Mouse (Mus musculus) cortical plate, adult 2 months (tissue): Measurements from ENCODE around the gene Amz2. TPM values are rescaled to one million over a fixed set of nuclear protein-coding genes. Genes with fewer than 3 reads are reported as not detected.
A peak's percentile ranks its signal among the peaks of the same experiment; 100 is the strongest.

Experiments used
- H3K27ac ChIP-seq: fragments of 200-500 bp; 2 replicates; pipeline ENCODE4 v1.5.1; 2012; ENCODE audit warnings: low read length, control low read depth, inconsistent platforms; ENCODE audit not compliant: insufficient read depth
- H3K4me1 ChIP-seq: fragments of 200-500 bp; 2 replicates; pipeline ENCODE4 v1.6.1; 2011; ENCODE audit warnings: low read length; ENCODE audit not compliant: control insufficient read depth, insufficient read depth
- H3K4me3 ChIP-seq: fragments of 200-500 bp; 2 replicates; pipeline ENCODE4 v1.5.1; 2011; ENCODE audit warnings: mild to moderate bottlenecking, low read length, control low read depth; ENCODE audit not compliant: insufficient read depth
- CTCF ChIP-seq: fragments of 200-500 bp; IDR thresholded peaks from 2 replicates; pipeline ENCODE4 v1.5.1; 2011; ENCODE audit warnings: mild to moderate bottlenecking, control low read depth, low read length; ENCODE audit not compliant: insufficient read depth; ENCODE audit errors: extremely low read depth
- POLR2A ChIP-seq: fragments of 200-500 bp; IDR thresholded peaks from 2 replicates; pipeline ENCODE4 v1.6.1; 2011; ENCODE audit warnings: mild to moderate bottlenecking, low read length, control low read depth; ENCODE audit not compliant: insufficient read depth; ENCODE audit errors: extremely low read depth
- polyA plus RNA-seq: library from polyadenylated mRNA; depleted of rRNA; stranded (reverse); fragments of >200 nt; gene quantifications from 2 replicates; pipeline ENCODE4 v1.2.3, GENCODE M21; 2012

Gene Amz2
- polyA plus RNA-seq, 1 experiment = 59.5 TPM

GRCm38 (mm10) chr11:109440641-109441040 is 14.9 kb downstream of the Amz2 start:
- no peaks in the 10 kb centered on the region for H3K4me1 ChIP-seq
- no peak overlapping the region for H3K27ac ChIP-seq
- peak overlapping the region; percentile 23; the same call in 1 of the 2 replicates for H3K4me3 ChIP-seq
- TF ChIP-seq CTCF (no peak), POLR2A (no peak)

- H3K27ac ChIP-seq = no peak overlapping the region
Measured at GRCm38 (mm10) chr11:109441119-109441518, 15.4 kb downstream of the Amz2 start.

GRCm38 (mm10) chr11:109442166-109442730 is 16.5 kb downstream of the Amz2 start:
- no peak overlapping the region for H3K4me3 ChIP-seq
- TF ChIP-seq POLR2A (no peak), CTCF (no peak)
- H3K4me1 ChIP-seq = no peaks in the 10 kb centered on the region
- H3K27ac ChIP-seq = no peak overlapping the region

More at GRCm38 (mm10) chr11:109441119-109441518, 15.4 kb downstream of the Amz2 start:
- no peak overlapping the region for H3K4me3 ChIP-seq
- peak; percentile 65 for TF ChIP-seq CTCF
- no peak for TF ChIP-seq POLR2A
- no peaks in the 10 kb centered on the region for H3K4me1 ChIP-seq

- Histone ChIP-seq H3K4me3 (no peak overlapping the region), H3K27ac (no peak overlapping the region), H3K4me1 (no peaks in the 10 kb centered on the region)
- TF ChIP-seq POLR2A (no peak), CTCF (no peak)
Measured at GRCm38 (mm10) chr11:109443468-109444263, 17.9 kb downstream of the Amz2 start.

- TF ChIP-seq POLR2A (no peak), CTCF (0 out of 2 replicates have a peak, but pooled peaks have one; percentile 10)
- Histone ChIP-seq H3K27ac (no peak overlapping the region), H3K4me1 (no peaks in the 10 kb centered on the region), H3K4me3 (no peak overlapping the region)
Measured at GRCm38 (mm10) chr11:109444600-109444999, 18.9 kb downstream of the Amz2 start.

GRCm38 (mm10) chr11:109445438-109446035 is 19.8 kb downstream of the Amz2 start:
- Histone ChIP-seq H3K4me3 (no peak overlapping the region), H3K27ac (no peak overlapping the region), H3K4me1 (no peaks in the 10 kb centered on the region)
- no peak for TF ChIP-seq POLR2A
- peak; percentile 78 for TF ChIP-seq CTCF

GRCm38 (mm10) chr11:109451169-109451568 is 25.4 kb downstream of the Amz2 start:
- no peaks in the 10 kb centered on the region for H3K4me1 ChIP-seq

GRCm38 (mm10) chr11:109456261-109456660 is 30.5 kb downstream of the Amz2 start:
- no peak for TF ChIP-seq POLR2A
- no peak for TF ChIP-seq CTCF
- no peak overlapping the region for H3K27ac ChIP-seq
- H3K4me3 ChIP-seq = no peak overlapping the region
- H3K4me1 ChIP-seq = no peaks in the 10 kb centered on the region

More at GRCm38 (mm10) chr11:109451169-109451568, 25.4 kb downstream of the Amz2 start:
- no peak overlapping the region for H3K27ac ChIP-seq
- no peak for TF ChIP-seq CTCF
- no peak for TF ChIP-seq POLR2A
- no peak overlapping the region for H3K4me3 ChIP-seq

GRCm38 (mm10) chr11:109458165-109458564 is 32.4 kb downstream of the Amz2 start:
- TF ChIP-seq POLR2A (no peak), CTCF (no peak)
- Histone ChIP-seq H3K27ac (no peak overlapping the region), H3K4me3 (no peak overlapping the region), H3K4me1 (no peaks in the 10 kb centered on the region)

- no peak overlapping the region for H3K27ac ChIP-seq
- H3K4me1 ChIP-seq = no peaks in the 10 kb centered on the region
- no peak overlapping the region for H3K4me3 ChIP-seq
- no peak for TF ChIP-seq CTCF
- no peak for TF ChIP-seq POLR2A
Measured at GRCm38 (mm10) chr11:109460586-109460985, 34.8 kb downstream of the Amz2 start.
